Mouse (Mus musculus) ZHBTc4 (cell line): ENCODE measurements around the gene Zbtb8a.

Source experiments
- DNase-seq: peaks from one replicate; pipeline ENCODE4 v3.0.0-alpha.2; 2011; ENCODE audit warnings: low read depth, low spot score

Zbtb8a gene

DNA sequence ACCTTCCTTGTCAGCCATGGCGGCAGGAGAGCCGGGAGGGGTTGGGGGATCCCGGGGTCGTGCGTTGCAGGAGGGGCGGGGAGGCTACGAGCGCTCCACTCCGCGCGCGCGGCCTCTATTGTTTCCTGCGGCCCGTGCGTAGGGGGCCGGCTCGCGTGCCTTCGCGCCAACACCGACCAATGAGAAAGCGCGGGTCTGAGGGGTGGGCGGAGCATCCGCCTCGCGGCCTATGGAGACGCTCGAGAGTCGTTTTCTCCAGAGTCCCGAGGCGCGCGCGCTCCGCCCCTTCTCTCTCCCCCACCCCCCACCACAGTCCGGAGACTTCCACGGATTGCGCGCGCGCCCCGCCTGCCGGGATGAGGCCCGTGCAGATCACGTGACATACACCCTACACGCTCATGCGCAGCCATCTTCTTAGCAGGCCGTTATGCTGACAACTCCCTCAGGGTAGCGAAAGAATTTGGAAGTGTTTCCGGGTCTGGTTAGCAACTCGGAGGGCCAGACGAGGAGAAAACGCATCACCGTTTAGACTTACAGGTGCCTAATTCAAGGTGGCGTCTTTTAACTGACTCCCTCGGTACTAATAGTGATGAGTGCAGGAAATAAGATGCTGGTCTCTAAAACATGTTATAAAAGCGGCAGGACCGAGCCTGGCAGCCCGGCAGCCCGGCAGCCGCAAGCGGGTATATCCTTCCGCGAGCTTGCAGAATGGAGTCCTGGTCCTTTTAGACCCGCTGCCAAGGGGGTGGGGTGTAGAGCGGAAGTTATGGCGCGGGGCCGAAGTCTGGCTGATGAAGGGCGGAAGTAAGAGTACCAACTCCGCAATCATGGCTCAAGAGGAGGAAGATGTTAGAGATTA, 42.5 kb downstream of the Zbtb8a start, which contains the start of the genes Rbbp4 and Zbtb8os:
Rbbp4 (minus strand) TSS at position 155 of the 859 bp plus-strand sequence.
Zbtb8os (plus strand) TSS at position 480 of the 859 bp plus-strand sequence.
- peak; percentile 100 for DNase-seq

DNA sequence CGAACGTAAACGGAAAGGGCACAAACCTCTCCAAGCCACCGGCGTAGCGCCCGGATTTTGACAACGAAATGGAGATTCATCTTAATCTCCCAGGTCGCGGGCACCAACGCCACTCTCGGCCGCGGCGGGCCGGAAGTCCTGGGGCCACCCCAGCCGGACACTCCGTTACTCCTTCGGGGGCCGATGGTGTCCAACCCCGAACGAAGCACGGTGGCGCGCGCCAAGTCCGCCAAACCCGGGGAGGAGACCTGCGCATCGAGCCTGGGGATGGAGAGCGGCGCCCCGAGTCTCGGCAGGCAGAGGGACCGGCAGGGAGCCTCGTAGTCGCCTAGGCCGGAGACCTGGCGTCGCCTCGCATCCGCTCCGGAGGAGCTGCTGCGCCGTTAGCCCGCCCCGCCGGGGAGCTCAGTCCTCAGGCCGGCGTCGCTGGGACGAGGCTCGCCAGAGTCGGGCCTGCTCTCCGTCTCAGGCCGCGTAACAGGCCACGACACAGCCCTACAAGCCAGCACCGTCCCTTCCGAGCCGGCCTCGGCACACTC, 43.2 kb downstream of the Zbtb8a start:
- no peak for DNase-seq

DNA sequence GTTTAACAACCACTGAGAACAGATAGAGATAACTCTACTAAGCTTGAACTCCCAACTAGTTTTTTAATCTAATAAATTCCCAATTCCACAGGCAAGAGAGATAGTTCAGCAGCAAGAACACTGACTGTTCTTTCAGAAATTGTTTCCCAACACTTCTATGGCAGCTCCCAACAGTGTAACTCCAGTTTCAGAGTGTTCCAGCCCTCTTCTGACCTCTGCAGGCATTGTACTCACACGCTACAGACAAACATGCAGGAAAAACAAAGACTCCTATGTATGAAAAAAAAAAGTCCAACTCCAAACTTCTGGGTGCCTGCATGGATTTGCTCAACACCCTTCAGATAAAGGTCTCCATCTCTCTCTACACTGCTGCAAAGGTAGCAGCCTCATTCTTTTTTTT, 45.1 kb downstream of the Zbtb8a start:
- no peak for DNase-seq

GRCm38 (mm10) chr4:129326191-129326590, 51.7 kb downstream of the Zbtb8a start:
- no peak for DNase-seq

DNA sequence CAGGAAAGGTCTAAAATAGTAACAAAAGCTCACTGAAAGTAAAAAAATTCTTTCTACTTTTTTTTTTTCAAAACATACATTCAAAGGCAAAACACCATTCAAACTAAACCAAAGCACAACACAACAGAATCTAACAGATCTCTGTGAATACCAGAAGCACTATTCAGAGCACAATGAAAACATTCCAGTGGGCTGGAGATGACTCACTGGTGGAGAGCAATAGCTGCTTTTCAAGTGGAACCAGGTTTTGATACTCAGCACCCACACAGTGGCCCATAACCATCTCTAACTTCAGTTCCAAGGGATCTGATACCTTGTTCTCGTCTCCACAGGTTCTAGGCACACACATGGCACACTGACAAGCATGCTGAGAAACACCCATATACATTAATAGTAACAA, 53.2 kb downstream of the Zbtb8a start:
- DNase-seq: no peak

DNA sequence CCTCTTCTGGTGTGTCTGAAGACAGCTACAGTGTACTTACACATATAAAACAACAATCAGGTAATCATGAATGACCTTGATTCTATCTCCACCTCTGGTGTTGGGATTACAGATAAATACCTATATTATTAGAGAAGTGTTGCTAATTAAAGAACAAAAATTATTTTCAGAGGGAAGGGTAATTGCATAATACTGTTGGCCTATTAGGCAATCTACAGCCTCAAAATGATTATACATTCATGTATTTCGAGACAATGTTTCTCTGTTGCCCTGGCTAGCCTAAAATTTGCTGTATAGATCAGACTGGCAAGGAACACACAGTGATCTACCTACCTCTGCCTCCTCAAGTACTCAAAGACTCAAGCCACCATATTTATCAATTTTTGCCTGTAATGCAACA, 54.4 kb downstream of the Zbtb8a start:
- no peak for DNase-seq

DNA sequence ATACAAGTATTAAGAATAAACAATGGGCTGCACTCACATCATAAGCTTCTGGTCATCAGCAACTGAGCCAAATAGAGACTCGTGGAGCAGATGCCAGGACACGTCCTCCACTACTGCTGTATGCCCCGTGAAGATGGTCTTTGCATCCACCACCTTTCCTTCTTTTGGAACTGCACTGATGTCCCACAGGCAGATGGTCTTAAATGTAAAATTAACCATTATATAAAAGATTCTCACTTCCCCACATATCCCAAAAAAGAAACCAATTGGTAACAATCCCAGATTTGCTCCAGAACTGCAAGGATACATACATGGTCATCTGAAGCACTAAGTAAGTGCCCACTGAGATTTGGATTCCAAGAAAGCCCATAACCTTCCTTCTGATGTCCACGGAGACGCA, 55.9 kb downstream of the Zbtb8a start:
- DNase-seq: no peak

DNA sequence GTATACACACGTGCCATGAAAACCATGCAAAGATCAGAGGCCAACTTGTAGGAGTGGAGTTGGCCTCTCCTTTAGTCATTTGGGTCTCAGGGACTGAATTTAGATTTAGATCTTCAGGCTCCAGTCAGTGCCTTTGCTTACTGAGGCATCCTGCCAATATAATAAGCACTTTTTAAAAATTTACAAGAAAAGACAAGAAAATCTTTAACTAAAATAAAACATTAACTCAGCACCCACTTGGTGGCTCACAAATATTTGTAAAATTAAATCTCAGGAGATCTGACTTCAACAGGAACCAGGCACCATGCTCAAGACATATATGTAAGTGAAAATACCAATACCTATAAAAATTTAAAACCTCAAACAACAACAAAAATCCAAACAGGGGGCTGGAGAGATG, 57.0 kb downstream of the Zbtb8a start:
- DNase-seq: no peak

DNA sequence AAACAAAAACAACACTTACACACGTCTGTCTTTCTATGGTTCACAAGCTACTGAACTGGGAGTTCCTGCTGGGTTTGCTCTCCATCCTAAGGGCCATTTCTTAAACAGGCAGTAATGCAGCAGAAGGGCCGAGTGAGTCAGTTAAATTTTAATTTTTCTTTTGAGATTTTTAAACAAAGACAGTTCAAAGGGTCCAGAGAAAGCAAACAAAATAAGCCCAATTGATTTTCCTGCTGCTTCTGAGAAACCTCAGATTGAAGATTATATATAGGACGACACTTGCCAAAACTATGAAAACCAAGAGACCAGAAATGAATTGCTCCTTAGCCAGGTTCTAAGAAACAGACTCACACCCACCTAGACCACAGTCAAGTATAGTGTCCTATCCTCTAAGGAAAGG, 64.0 kb downstream of the Zbtb8a start:
- no peak for DNase-seq

DNA sequence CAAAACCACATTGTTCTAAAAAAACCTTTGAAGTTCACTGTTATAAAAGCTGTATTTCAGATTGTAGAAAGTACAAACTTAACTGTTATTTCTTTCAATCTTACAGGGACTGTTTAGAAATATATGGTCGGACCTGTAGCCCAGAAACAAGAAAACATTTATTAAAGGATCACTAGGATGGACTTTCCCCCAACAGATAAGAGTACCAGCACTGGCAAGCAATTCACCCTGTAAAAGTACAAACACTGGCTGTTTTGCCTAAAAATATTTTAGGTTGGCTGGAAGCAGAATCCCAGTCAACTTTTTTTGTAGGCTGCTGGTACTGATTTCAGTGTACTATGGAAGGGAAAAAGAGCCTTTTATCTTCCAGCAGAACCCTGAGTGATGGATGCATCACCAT, 70.0 kb downstream of the Zbtb8a start:
- no peak for DNase-seq

DNA sequence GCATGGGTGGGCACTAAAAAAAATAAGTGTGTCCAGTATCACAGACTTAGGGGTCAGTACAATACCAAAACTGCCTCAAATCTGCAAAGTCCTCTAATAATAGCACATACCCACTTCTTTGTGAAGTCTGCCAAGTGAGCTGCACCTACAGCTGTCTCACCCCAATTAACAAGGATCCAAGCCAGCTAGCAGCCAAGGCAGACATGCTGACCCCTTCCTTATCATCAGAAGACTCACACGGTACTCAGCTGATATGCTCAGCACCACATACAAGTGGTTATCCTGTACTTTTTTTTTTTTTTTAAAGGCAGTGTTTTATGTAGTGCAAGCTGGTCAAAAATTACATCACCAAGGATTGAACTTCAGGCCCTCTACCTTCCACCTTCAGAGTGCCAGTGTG, 73.6 kb downstream of the Zbtb8a start:
- DNase-seq: no peak

GRCm38 (mm10) chr4:129303816-129304215, 74.1 kb downstream of the Zbtb8a start:
- no peak for DNase-seq
